Mouse (Mus musculus): ENCODE results near the gene Ankrd1. TPM values are rescaled to one million over a fixed set of nuclear protein-coding genes. Genes with fewer than 3 reads are reported as not detected.

Gene Ankrd1
- polyA plus RNA-seq, 1 experiment, result 256 TPM

DNA sequence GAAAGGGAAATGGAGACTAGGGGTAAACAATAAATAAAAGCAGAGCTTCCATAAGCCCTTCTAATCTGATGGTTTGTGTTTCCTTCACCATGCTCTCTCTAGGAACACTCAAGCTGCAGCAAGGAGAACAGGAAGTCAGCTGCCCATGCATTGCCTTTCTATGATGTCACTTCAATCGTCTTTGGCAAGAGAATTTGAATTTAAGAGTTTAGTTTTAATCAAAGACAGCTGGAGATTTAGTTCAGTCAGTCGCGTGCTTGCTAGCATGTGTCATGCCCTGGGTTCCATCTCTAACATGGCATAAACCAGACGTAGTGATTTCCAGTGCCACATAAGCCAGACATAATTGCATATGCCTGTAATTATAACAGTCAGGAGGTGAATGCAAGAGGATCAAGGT is 45.5 kb upstream of the Ankrd1 start:
- no peaks in the 10 kb centered on the region for H3K79me2 ChIP-seq (ENCODE audit: control insufficient read depth, insufficient read depth)
- no peak for TF ChIP-seq USF1 (IDR thresholded peaks at IDR 0.05; ENCODE audit: low read depth)
- no peak for TF ChIP-seq MYOG (IDR thresholded peaks at IDR 0.05; ENCODE audit: control insufficient read depth, extremely low read depth, insufficient read length)
- TF ChIP-seq MYOD1 (IDR thresholded peaks at IDR 0.05; ENCODE audit: control insufficient read depth, insufficient read length, low read depth), result no peak
- TF ChIP-seq MAX (IDR thresholded peaks at IDR 0.05), result no peak
- no peak for TF ChIP-seq FOSL1 (IDR thresholded peaks at IDR 0.05; ENCODE audit: insufficient read depth, low read length, poor library complexity, severe bottlenecking)
- TF ChIP-seq CEBPB (IDR thresholded peaks at IDR 0.05; ENCODE audit: low read depth), result no peak
- TF ChIP-seq CTCF (IDR thresholded peaks at IDR 0.05; ENCODE audit: control insufficient read depth, insufficient read depth, insufficient read length), result no peak
- no peaks in the 10 kb centered on the region for H3K79me3 ChIP-seq (ENCODE audit: low read depth)
- no peak overlapping the region for H3ac ChIP-seq (ENCODE audit: control insufficient read depth, insufficient read length, low read depth)
- no peaks in the 10 kb centered on the region for H3K36me3 ChIP-seq (ENCODE audit: control insufficient read depth, insufficient read depth)
- no peaks in the 10 kb centered on the region for H3K27me3 ChIP-seq (ENCODE audit: control insufficient read depth, insufficient read depth, insufficient read length)
- no peak overlapping the region for H3K4me3 ChIP-seq (ENCODE audit: insufficient read depth, poor library complexity, severe bottlenecking)

DNA sequence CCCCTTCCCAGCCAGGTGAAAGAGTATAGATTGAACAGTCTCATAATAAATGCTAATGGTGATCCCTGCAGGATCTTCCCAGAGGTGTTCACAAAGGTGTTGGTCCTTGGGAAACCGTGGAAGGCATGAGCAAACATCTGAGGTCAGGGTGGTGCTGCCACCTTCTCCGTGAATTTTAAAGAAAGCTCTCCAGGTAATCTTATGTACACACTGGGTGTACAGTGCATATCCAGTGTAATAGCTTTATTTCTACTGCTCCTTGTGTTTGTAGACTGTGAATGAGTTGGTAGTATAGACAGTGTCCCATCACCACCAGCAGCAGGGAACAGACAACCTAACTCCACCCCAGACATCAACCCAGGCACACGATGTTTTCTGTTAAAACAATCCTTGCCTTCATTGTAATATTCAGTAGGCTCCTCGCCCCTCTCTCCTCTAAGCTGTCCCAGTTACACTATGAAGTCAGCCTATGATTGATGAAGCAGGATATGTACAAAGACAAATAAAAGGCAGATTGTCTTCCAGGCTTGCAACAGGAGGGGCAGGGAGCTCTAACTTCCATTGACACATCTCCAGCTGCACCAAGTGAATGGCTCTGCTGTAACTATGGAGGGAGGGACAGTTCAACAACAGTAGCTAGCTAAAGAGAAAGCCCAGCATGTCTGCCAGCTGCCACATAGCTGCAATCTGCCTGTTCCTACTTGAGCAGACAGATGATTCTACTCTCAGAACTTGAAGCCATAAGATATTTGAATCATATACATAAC is 30.5 kb upstream of the Ankrd1 start:
- Histone ChIP-seq H3K79me3 (ENCODE audit: low read depth) (no peaks in the 10 kb centered on the region), H3K36me3 (ENCODE audit: control insufficient read depth, insufficient read depth) (no peaks in the 10 kb centered on the region), H3ac (ENCODE audit: control insufficient read depth, insufficient read length, low read depth) (no peak overlapping the region), H3K79me2 (ENCODE audit: control insufficient read depth, insufficient read depth) (no peaks in the 10 kb centered on the region), H3K4me3 (ENCODE audit: insufficient read depth, poor library complexity, severe bottlenecking) (no peak overlapping the region), H3K27me3 (ENCODE audit: control insufficient read depth, insufficient read depth, insufficient read length) (no peaks in the 10 kb centered on the region)
- no peak for TF ChIP-seq FOSL1 (IDR thresholded peaks at IDR 0.05; ENCODE audit: insufficient read depth, low read length, poor library complexity, severe bottlenecking)
- no peak for TF ChIP-seq USF1 (IDR thresholded peaks at IDR 0.05; ENCODE audit: low read depth)
- TF ChIP-seq MYOD1 (IDR thresholded peaks at IDR 0.05; ENCODE audit: control insufficient read depth, insufficient read length, low read depth), result no peak
- no peak for TF ChIP-seq CTCF (IDR thresholded peaks at IDR 0.05; ENCODE audit: control insufficient read depth, insufficient read depth, insufficient read length)
- no peak for TF ChIP-seq CEBPB (IDR thresholded peaks at IDR 0.05; ENCODE audit: low read depth)
- no peak for TF ChIP-seq MYOG (IDR thresholded peaks at IDR 0.05; ENCODE audit: control insufficient read depth, extremely low read depth, insufficient read length)
- no peak for TF ChIP-seq MAX (IDR thresholded peaks at IDR 0.05)

DNA sequence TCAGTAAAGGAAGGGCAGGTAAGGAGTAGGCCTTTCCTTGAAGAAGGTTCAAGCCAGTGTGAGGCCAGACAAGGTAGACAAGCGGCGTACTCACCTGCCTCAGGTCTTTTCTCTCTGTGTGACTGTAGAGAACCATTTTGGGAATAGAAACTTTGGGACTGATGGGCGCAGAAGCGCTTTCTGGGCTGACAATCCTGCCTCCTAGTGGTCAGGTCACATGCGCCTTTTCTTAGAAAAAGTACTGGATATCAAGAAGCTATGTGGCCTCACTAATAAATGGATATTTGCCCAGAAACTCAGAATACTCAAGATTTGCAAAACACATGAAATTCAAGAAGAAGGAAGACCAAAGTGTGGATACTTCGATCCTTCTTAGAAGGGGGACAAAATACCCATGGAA is 28.7 kb upstream of the Ankrd1 start:
- H3K27me3 ChIP-seq (ENCODE audit: control insufficient read depth, insufficient read depth, insufficient read length), result no peaks in the 10 kb centered on the region
- TF ChIP-seq CEBPB (IDR thresholded peaks at IDR 0.05; ENCODE audit: low read depth) (no peak), USF1 (IDR thresholded peaks at IDR 0.05; ENCODE audit: low read depth) (peak; percentile 6)
- no peaks in the 10 kb centered on the region for H3K79me2 ChIP-seq (ENCODE audit: control insufficient read depth, insufficient read depth)
- H3K4me3 ChIP-seq (ENCODE audit: insufficient read depth, poor library complexity, severe bottlenecking), result no peak overlapping the region
- no peaks in the 10 kb centered on the region for H3K79me3 ChIP-seq (ENCODE audit: low read depth)
- no peak overlapping the region for H3ac ChIP-seq (ENCODE audit: control insufficient read depth, insufficient read length, low read depth)
- H3K36me3 ChIP-seq (ENCODE audit: control insufficient read depth, insufficient read depth), result no peaks in the 10 kb centered on the region

DNA sequence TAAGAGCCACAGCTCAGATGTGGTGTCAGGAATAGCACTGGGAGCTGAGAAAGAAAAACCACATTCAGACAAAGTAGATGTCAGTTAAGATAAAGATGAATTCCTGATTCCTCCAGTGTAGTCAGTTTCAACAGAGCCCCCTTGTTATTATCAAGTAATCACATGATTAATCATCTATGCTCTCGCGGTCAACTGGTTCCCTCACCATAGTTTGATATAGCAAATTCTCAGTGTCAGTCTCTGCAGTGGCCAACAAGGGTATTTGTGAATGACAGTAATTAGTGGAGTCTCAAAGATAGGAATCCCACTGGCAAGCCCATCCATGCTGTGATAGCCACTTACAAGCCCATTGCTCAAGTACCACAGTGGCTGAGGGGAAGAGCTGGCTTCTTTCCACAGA is 23.7 kb upstream of the Ankrd1 start:
- Histone ChIP-seq H3K4me3 (ENCODE audit: insufficient read depth, poor library complexity, severe bottlenecking) (no peak overlapping the region), H3K79me2 (ENCODE audit: control insufficient read depth, insufficient read depth) (no peaks in the 10 kb centered on the region), H3K27me3 (ENCODE audit: control insufficient read depth, insufficient read depth, insufficient read length) (no peaks in the 10 kb centered on the region), H3K79me3 (ENCODE audit: low read depth) (no peaks in the 10 kb centered on the region), H3K36me3 (ENCODE audit: control insufficient read depth, insufficient read depth) (no peaks in the 10 kb centered on the region), H3ac (ENCODE audit: control insufficient read depth, insufficient read length, low read depth) (no peak overlapping the region)
- TF ChIP-seq CTCF (IDR thresholded peaks at IDR 0.05; ENCODE audit: control insufficient read depth, insufficient read depth, insufficient read length) (no peak), USF1 (IDR thresholded peaks at IDR 0.05; ENCODE audit: low read depth) (no peak), FOSL1 (IDR thresholded peaks at IDR 0.05; ENCODE audit: insufficient read depth, low read length, poor library complexity, severe bottlenecking) (no peak), MYOG (IDR thresholded peaks at IDR 0.05; ENCODE audit: control insufficient read depth, extremely low read depth, insufficient read length) (no peak), MYOD1 (IDR thresholded peaks at IDR 0.05; ENCODE audit: control insufficient read depth, insufficient read length, low read depth) (no peak), MAX (IDR thresholded peaks at IDR 0.05) (no peak), CEBPB (IDR thresholded peaks at IDR 0.05; ENCODE audit: low read depth) (no peak)

- no peak for TF ChIP-seq CTCF (IDR thresholded peaks at IDR 0.05; ENCODE audit: control insufficient read depth, insufficient read depth, insufficient read length)
- Histone ChIP-seq H3K79me3 (ENCODE audit: low read depth) (no peaks in the 10 kb centered on the region), H3K36me3 (ENCODE audit: control insufficient read depth, insufficient read depth) (no peaks in the 10 kb centered on the region), H3ac (ENCODE audit: control insufficient read depth, insufficient read length, low read depth) (no peak overlapping the region), H3K79me2 (ENCODE audit: control insufficient read depth, insufficient read depth) (no peaks in the 10 kb centered on the region), H3K27me3 (ENCODE audit: control insufficient read depth, insufficient read depth, insufficient read length) (no peaks in the 10 kb centered on the region), H3K4me3 (ENCODE audit: insufficient read depth, poor library complexity, severe bottlenecking) (no peak overlapping the region)
These were observed 13.8 kb upstream of the Ankrd1 start for GRCm38 (mm10) chr19:36133731-36134130.

GRCm38 (mm10) chr19:36133064-36133463 is 13.2 kb upstream of the Ankrd1 start:
- TF ChIP-seq CTCF (IDR thresholded peaks at IDR 0.05; ENCODE audit: control insufficient read depth, insufficient read depth, insufficient read length) (no peak), FOSL1 (IDR thresholded peaks at IDR 0.05; ENCODE audit: insufficient read depth, low read length, poor library complexity, severe bottlenecking) (no peak), CEBPB (IDR thresholded peaks at IDR 0.05; ENCODE audit: low read depth) (no peak), MAX (IDR thresholded peaks at IDR 0.05) (no peak), MYOG (IDR thresholded peaks at IDR 0.05; ENCODE audit: control insufficient read depth, extremely low read depth, insufficient read length) (no peak), MYOD1 (IDR thresholded peaks at IDR 0.05; ENCODE audit: control insufficient read depth, insufficient read length, low read depth) (no peak), USF1 (IDR thresholded peaks at IDR 0.05; ENCODE audit: low read depth) (no peak)
- no peak overlapping the region for H3K4me3 ChIP-seq (ENCODE audit: insufficient read depth, poor library complexity, severe bottlenecking)

More at GRCm38 (mm10) chr19:36133064-36133463, 13.2 kb upstream of the Ankrd1 start:
- Histone ChIP-seq H3K79me3 (ENCODE audit: low read depth) (no peaks in the 10 kb centered on the region), H3ac (ENCODE audit: control insufficient read depth, insufficient read length, low read depth) (no peak overlapping the region), H3K79me2 (ENCODE audit: control insufficient read depth, insufficient read depth) (no peaks in the 10 kb centered on the region), H3K27me3 (ENCODE audit: control insufficient read depth, insufficient read depth, insufficient read length) (no peaks in the 10 kb centered on the region), H3K36me3 (ENCODE audit: control insufficient read depth, insufficient read depth) (no peaks in the 10 kb centered on the region)
